Mouse (Mus musculus) heart, embryonic 16.5 days (tissue): ENCODE measurements around the gene Gpr88. TPM values are rescaled to one million over a fixed set of nuclear protein-coding genes. Genes with fewer than 3 reads are reported as not detected.

Experiments
- ATAC-seq: fragments of 200-750 bp; cut with Nextera tagmentation; replicated peaks from 2 replicates; pipeline ENCODE4 v1.8.0; 2017; ENCODE audit warnings: moderate number of reproducible peaks; ENCODE audit not compliant: insufficient read depth, low FRiP score; ENCODE audit errors: extremely low read depth
- H3K27ac ChIP-seq: fragments of 300-500 bp; sonication (generic); 2 replicates; pipeline ENCODE4 v1.5.1; 2014; ENCODE audit warnings: mild to moderate bottlenecking, low read length, control low read depth, moderate library complexity
- H3K27me3 ChIP-seq: fragments of 300-500 bp; sonication (generic); 2 replicates; pipeline ENCODE4 v1.6.1; 2014; ENCODE audit warnings: low read length, mixed read lengths; ENCODE audit not compliant: control insufficient read depth, insufficient read depth
- H3K36me3 ChIP-seq: fragments of 300-500 bp; sonication (generic); 2 replicates; pipeline ENCODE4 v1.6.1; 2014; ENCODE audit not compliant: control insufficient read depth, insufficient read depth
- H3K4me1 ChIP-seq: fragments of 300-500 bp; sonication (generic); 2 replicates; pipeline ENCODE4 v1.6.1; 2014; ENCODE audit warnings: low read length, mixed read lengths; ENCODE audit not compliant: control insufficient read depth, insufficient read depth
- H3K4me2 ChIP-seq: fragments of 300-500 bp; sonication (generic); 2 replicates; pipeline ENCODE4 v1.6.1; 2014; ENCODE audit warnings: low read depth, mild to moderate bottlenecking, control low read depth, low read length
- H3K4me3 ChIP-seq: fragments of 300-500 bp; sonication (generic); 2 replicates; pipeline ENCODE4 v1.5.1; 2014; ENCODE audit warnings: mild to moderate bottlenecking, control low read depth, low read length
- H3K9ac ChIP-seq: fragments of 300-500 bp; sonication (generic); 2 replicates; pipeline ENCODE4 v1.6.1; 2014; ENCODE audit warnings: low read length, control low read depth
- H3K9me3 ChIP-seq: fragments of 300-500 bp; sonication (generic); replicated peaks from 2 replicates; pipeline ENCODE4 v1.6.1; 2016; ENCODE audit warnings: low read length; ENCODE audit not compliant: control insufficient read depth
- WGBS: fragments of 180-500 bp; shearing (Covaris S2); extraction: QIAGEN DNeasy Blood & Tissue Kit; methylation state at CpG from one replicate; pipeline ENCODE4 v1.1.7; 2014; 5-methylcytosine and 5-hydroxymethylcytosine counted together
- polyA plus RNA-seq: library from polyadenylated mRNA; unstranded; fragments of >200 nt; fragmentation: Nextera tagmentation; extraction: Ambion mirVana; gene quantifications from 2 replicates; pipeline ENCODE4 v1.2.1, GENCODE M21; 2015

Gene Gpr88
- polyA plus RNA-seq, result 0.25 and 0.51 TPM in 2 replicates

- 5% methylated on average over 9 of the region's 9 CpGs for WGBS
- Histone ChIP-seq H3K27me3 (peaks cover 42% of the 10 kb centered on the region), H3K9ac (peak within 1 kb of the TSS; percentile 65), H3K9me3 (no peaks in the 10 kb centered on the region), H3K4me1 (peaks cover 21% of the 10 kb centered on the region), H3K4me2 (peak within 1 kb of the TSS; percentile 99), H3K27ac (no peak within 1 kb of the TSS), H3K4me3 (peak within 1 kb of the TSS; percentile 64), H3K36me3 (no peaks in the 10 kb centered on the region)
- peak; percentile 77 for ATAC-seq
Observed at GRCm38 (mm10) chr3:116253077-116253531, at the start of gene Gpr88. Gene Gpr88 (minus strand): TSS chr3:116253503.

- H3K4me1 ChIP-seq, result peaks cover 4% of the 10 kb centered on the region; the same call in 1 of the 2 replicates
- H3K36me3 ChIP-seq, result no peaks in the 10 kb centered on the region
- WGBS, result 94% methylated on average over 7 of the region's 7 CpGs
- no peak overlapping the region for H3K4me3 ChIP-seq
- H3K27me3 ChIP-seq, result no peaks in the 10 kb centered on the region
- H3K27ac ChIP-seq, result no peak overlapping the region
- ATAC-seq, result no peak
- H3K9me3 ChIP-seq, result no peaks in the 10 kb centered on the region
- no peak overlapping the region for H3K9ac ChIP-seq
- H3K4me2 ChIP-seq, result no peak overlapping the region
Observed at GRCm38 (mm10) chr3:116302581-116302980, 49.3 kb upstream of the Gpr88 start.

- WGBS, result 81% methylated on average over 6 of the region's 6 CpGs
- Histone ChIP-seq H3K4me3 (no peak overlapping the region), H3K27ac (no peak overlapping the region), H3K4me2 (no peak overlapping the region), H3K9me3 (no peaks in the 10 kb centered on the region), H3K4me1 (no peaks in the 10 kb centered on the region), H3K36me3 (no peaks in the 10 kb centered on the region), H3K9ac (no peak overlapping the region), H3K27me3 (no peaks in the 10 kb centered on the region)
- ATAC-seq, result no peak
Observed at GRCm38 (mm10) chr3:116301754-116302153, 48.5 kb upstream of the Gpr88 start.

GRCm38 (mm10) chr3:116298727-116299126 lies 45.4 kb upstream of the Gpr88 start:
- no peak for ATAC-seq
- Histone ChIP-seq H3K4me3 (no peak overlapping the region), H3K9me3 (no peaks in the 10 kb centered on the region), H3K27ac (no peak overlapping the region), H3K27me3 (no peaks in the 10 kb centered on the region), H3K36me3 (peaks cover under 1% of the 10 kb centered on the region; the same call in 1 of the 2 replicates), H3K4me1 (no peaks in the 10 kb centered on the region), H3K4me2 (no peak overlapping the region), H3K9ac (no peak overlapping the region)
- WGBS, result 70% methylated on average over 10 of the region's 10 CpGs

GRCm38 (mm10) chr3:116298003-116298402 lies 44.7 kb upstream of the Gpr88 start:
- H3K27me3 ChIP-seq, result no peaks in the 10 kb centered on the region
- H3K9ac ChIP-seq, result no peak overlapping the region
- H3K4me3 ChIP-seq, result no peak overlapping the region
- no peaks in the 10 kb centered on the region for H3K4me1 ChIP-seq
- WGBS, result 83% methylated on average over 8 of the region's 8 CpGs
- H3K36me3 ChIP-seq, result peaks cover 6% of the 10 kb centered on the region; the same call in 1 of the 2 replicates
- no peaks in the 10 kb centered on the region for H3K9me3 ChIP-seq
- no peak overlapping the region for H3K4me2 ChIP-seq
- no peak for ATAC-seq
- H3K27ac ChIP-seq, result no peak overlapping the region

GRCm38 (mm10) chr3:116297170-116297569 lies 43.9 kb upstream of the Gpr88 start:
- no peak overlapping the region for H3K4me2 ChIP-seq
- no peak for ATAC-seq
- no peaks in the 10 kb centered on the region for H3K27me3 ChIP-seq
- H3K27ac ChIP-seq, result no peak overlapping the region
- H3K4me1 ChIP-seq, result no peaks in the 10 kb centered on the region
- H3K9me3 ChIP-seq, result no peaks in the 10 kb centered on the region
- H3K36me3 ChIP-seq, result peaks cover 9% of the 10 kb centered on the region; the same call in 1 of the 2 replicates
- H3K4me3 ChIP-seq, result no peak overlapping the region
- WGBS, result 90% methylated on average over 7 of the region's 7 CpGs
- H3K9ac ChIP-seq, result no peak overlapping the region

- no peaks in the 10 kb centered on the region for H3K4me1 ChIP-seq
- H3K4me3 ChIP-seq, result no peak overlapping the region
- H3K27ac ChIP-seq, result no peak overlapping the region
- H3K9ac ChIP-seq, result no peak overlapping the region
- H3K4me2 ChIP-seq, result no peak overlapping the region
- ATAC-seq, result no peak
- H3K9me3 ChIP-seq, result no peaks in the 10 kb centered on the region
- peaks cover 12% of the 10 kb centered on the region; the same call in 1 of the 2 replicates for H3K36me3 ChIP-seq
- 72% methylated on average over 9 of the region's 9 CpGs for WGBS
- no peaks in the 10 kb centered on the region for H3K27me3 ChIP-seq
Observed at GRCm38 (mm10) chr3:116290041-116290815, 36.9 kb upstream of the Gpr88 start.

GRCm38 (mm10) chr3:116288833-116289232 lies 35.5 kb upstream of the Gpr88 start:
- Histone ChIP-seq H3K27me3 (no peaks in the 10 kb centered on the region), H3K36me3 (peaks cover 12% of the 10 kb centered on the region; the same call in 1 of the 2 replicates), H3K4me2 (no peak overlapping the region), H3K4me3 (no peak overlapping the region), H3K27ac (no peak overlapping the region), H3K9ac (no peak overlapping the region), H3K9me3 (no peaks in the 10 kb centered on the region), H3K4me1 (no peaks in the 10 kb centered on the region)
- WGBS, result 44% methylated on average over 6 of the region's 6 CpGs
- peak; percentile 65; the same call in 1 of the 2 replicates for ATAC-seq

GRCm38 (mm10) chr3:116284735-116285134 lies 31.4 kb upstream of the Gpr88 start:
- Histone ChIP-seq H3K27ac (no peak overlapping the region), H3K9me3 (no peaks in the 10 kb centered on the region), H3K27me3 (no peaks in the 10 kb centered on the region), H3K4me3 (no peak overlapping the region), H3K9ac (no peak overlapping the region), H3K36me3 (no peaks in the 10 kb centered on the region), H3K4me1 (peaks cover 3% of the 10 kb centered on the region; the same call in 1 of the 2 replicates), H3K4me2 (no peak overlapping the region)
- WGBS, result 94% methylated on average over 4 of the region's 4 CpGs
- no peak for ATAC-seq
